Mouse (Mus musculus) ES-E14 (cell line): ENCODE measurements around the gene Myo15b. TPM values are rescaled to one million over a fixed set of nuclear protein-coding genes. Genes with fewer than 3 reads are reported as not detected.

Experiments used
- DNase-seq: peaks from one replicate; pipeline ENCODE4 v3.0.0-alpha.2; 2013; ENCODE audit warnings: low read depth, low spot score
- H3K27ac ChIP-seq: 2 replicates; pipeline ENCODE4 v1.5.1; 2012; ENCODE audit warnings: low read depth, mild to moderate bottlenecking, low read length, moderate library complexity, mixed read lengths; ENCODE audit not compliant: poor library complexity, insufficient read depth, severe bottlenecking
- H3K36me3 ChIP-seq: 2 replicates; pipeline ENCODE4 v1.6.1; 2012; ENCODE audit warnings: mild to moderate bottlenecking, low read length, moderate library complexity, mixed read lengths; ENCODE audit not compliant: control insufficient read depth, poor library complexity, insufficient read depth, severe bottlenecking
- H3K4me1 ChIP-seq, 2 experiments: fragments of 150-350 bp in 1 of 2; sonication (generic) in 1 of 2; 2 replicates each; pipeline ENCODE4 v1.6.1; 2012; ENCODE audit warnings: low read length in 2 of 2, mild to moderate bottlenecking in 1 of 2, mixed read lengths in 1 of 2; ENCODE audit not compliant: control insufficient read depth in 2 of 2, insufficient read depth in 2 of 2, poor library complexity in 1 of 2
- H3K4me3 ChIP-seq, 2 experiments: fragments of 150-350 bp in 1 of 2; sonication (generic) in 1 of 2; 2 replicates each; pipeline ENCODE4 v1.5.1; 2012; ENCODE audit warnings: low read length in 2 of 2, low read depth in 1 of 2, mild to moderate bottlenecking in 1 of 2, mixed read lengths in 1 of 2; ENCODE audit not compliant: insufficient read depth in 1 of 2, poor library complexity in 1 of 2, severe bottlenecking in 1 of 2
- H3K9ac ChIP-seq: 2 replicates; pipeline ENCODE4 v1.6.1; 2012; ENCODE audit warnings: low read depth, mild to moderate bottlenecking, low read length, mixed read lengths; ENCODE audit not compliant: poor library complexity, insufficient read depth, severe bottlenecking
- H3K9me3 ChIP-seq: fragments of 150-350 bp; sonication (generic); 2 replicates; pipeline ENCODE4 v1.6.1; 2012; ENCODE audit warnings: low read depth, mild to moderate bottlenecking, low read length; ENCODE audit not compliant: control insufficient read depth, insufficient read depth
- CHD2 ChIP-seq: IDR thresholded peaks from 2 replicates; pipeline ENCODE4 v1.6.1; 2014; ENCODE audit warnings: mild to moderate bottlenecking, low read depth, low read length, inconsistent platforms
- HCFC1 ChIP-seq: IDR thresholded peaks from 2 replicates; pipeline ENCODE4 v1.6.1; 2012; ENCODE audit warnings: low read length, inconsistent platforms, borderline replicate concordance; ENCODE audit not compliant: insufficient read depth
- MAFK ChIP-seq: IDR thresholded peaks from 2 replicates; pipeline ENCODE4 v1.6.1; 2014; ENCODE audit warnings: mild to moderate bottlenecking, low read depth, low read length, inconsistent platforms; ENCODE audit not compliant: insufficient read depth
- ZC3H11A ChIP-seq: IDR thresholded peaks from 2 replicates; pipeline ENCODE4 v1.6.1; 2012; ENCODE audit warnings: low read depth, mild to moderate bottlenecking, inconsistent platforms, low read length, borderline replicate concordance
- ZNF384 ChIP-seq: IDR thresholded peaks from 2 replicates; pipeline ENCODE4 v1.6.1; 2012; ENCODE audit warnings: low read depth, low read length, inconsistent platforms
- in situ Hi-C, 2 experiments: fragments of 600-800 bp; cut with MboI; formaldehyde crosslinking; loops; one replicate each; pipeline ENCODE4 v1.15.1; 2025; ENCODE audit warnings: low sequenced_read_pairs in 2 of 2, inconsistent platforms in 1 of 2; ENCODE audit not compliant: unreplicated experiment in 2 of 2
- total RNA-seq: library from RNA; depleted of rRNA; stranded (reverse); fragments of 300-350 nt; gene quantifications from 2 replicates; pipeline ENCODE4 v1.2.3, GENCODE M21; 2012

The Myo15b gene
- total RNA-seq, 1 experiment, result 4.6 TPM

DNA sequence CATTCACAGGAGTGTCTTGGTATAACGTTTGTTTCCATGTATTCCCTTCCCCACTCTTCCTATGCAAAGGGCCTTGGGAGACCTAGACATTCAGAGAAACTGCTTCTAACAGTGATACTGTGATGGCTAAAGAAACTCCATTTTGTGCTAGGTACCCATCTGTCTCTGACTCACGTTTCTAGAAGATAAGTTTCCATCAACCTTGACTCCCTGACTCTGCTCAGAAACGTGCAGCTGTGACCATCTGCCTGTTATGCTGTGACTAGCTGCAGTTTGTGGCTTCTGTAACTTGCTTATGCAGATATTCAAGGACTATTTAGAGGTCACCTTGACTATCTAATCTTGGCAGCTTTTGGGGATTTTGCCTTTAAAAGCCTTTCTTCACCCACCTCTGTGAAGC lies 73.0 kb downstream of the Myo15b start:
- TF ChIP-seq MAFK, result no peak
- TF ChIP-seq CHD2, result no peak
- no peak for TF ChIP-seq ZNF384
- TF ChIP-seq ZC3H11A, result no peak
- TF ChIP-seq HCFC1, result no peak
- Histone ChIP-seq H3K27ac (no peak overlapping the region), H3K9me3 (no peaks in the 10 kb centered on the region), H3K9ac (no peak overlapping the region), H3K4me3 (no peak overlapping the region), H3K36me3 (peaks cover 13% of the 10 kb centered on the region), H3K4me1 (0 out of 4 replicates have a peak, but pooled peaks cover 0 to 7% of the 10 kb centered on the region in 2 experiments)
- in situ Hi-C loops, result no loop called here
- no peak for DNase-seq

DNA sequence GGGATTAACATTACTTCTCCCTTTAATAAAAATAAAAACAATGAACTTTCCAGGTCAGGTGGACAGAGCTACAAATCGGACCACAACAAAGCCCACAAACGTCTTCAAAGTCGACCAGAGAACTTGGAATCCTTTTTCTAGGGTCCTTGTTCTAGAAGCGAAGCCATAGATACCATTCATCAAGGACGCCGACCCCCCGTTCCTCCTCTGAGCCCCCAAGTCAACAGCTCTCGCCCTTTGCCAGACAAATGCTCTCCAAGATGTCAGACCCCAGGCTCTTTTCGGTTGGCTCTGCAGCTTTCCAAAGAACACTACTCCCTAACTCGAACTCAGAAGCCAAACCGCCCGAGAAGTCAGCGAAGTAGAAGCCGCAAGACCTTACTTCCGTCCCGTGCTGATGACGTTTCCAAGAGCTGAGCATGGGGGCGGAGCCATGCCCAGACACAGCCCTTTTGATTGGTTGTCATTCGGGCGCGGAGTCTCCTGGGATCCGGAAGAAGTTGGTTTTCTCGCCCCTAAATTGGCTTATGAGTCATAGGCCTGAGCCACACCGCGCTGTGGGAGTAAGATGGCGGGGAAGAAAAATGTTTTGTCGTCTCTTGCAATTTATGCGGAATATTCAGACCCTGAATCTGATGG lies 75.0 kb downstream of the Myo15b start, which contains the start of the genes Sap30bp and Recql5:
Gene Sap30bp (plus strand): TSS at position 175 of the 639 bp plus-strand sequence.
Gene Recql5 (minus strand): TSS at position 370 of the 639 bp plus-strand sequence.
- Histone ChIP-seq H3K9me3 (no peaks in the 10 kb centered on the region), H3K27ac (no peak within 1 kb of the TSS), H3K4me3 (peak within 1 kb of the TSS; percentile 82 to 92), H3K9ac (peak within 1 kb of the TSS; percentile 89), H3K36me3 (peaks cover 7% of the 10 kb centered on the region; the same call in 1 of the 2 replicates), H3K4me1 (0 out of 4 replicates have a peak, but pooled peaks cover 0 to 7% of the 10 kb centered on the region in 2 experiments)
- TF ChIP-seq HCFC1 (peak; percentile 79), ZC3H11A (no peak)
- in situ Hi-C loops, result no loop called here
- peak; percentile 99 for DNase-seq

DNA sequence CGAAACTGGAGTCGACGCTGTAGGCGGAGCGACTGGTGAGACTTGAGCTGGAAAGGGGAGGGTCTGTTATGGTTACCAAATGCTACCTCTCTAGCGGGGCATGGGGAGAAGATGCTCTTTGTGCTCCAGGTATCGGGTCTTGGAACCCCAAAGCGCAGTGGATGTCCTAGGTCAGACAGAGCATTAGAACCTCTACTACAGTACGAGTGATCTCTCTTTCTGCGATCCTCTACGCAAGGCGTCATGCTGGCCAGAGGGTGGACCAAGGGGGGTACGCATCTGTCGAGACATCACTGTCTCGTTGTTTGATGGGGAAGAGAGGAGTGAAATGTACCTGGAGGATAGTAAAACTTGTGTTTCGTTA lies 75.5 kb downstream of the Myo15b start:
- in situ Hi-C loops, result no loop called here
- H3K36me3 ChIP-seq, result peaks cover 5% of the 10 kb centered on the region
- H3K27ac ChIP-seq, result no peak overlapping the region
- H3K4me1 ChIP-seq, result 0 out of 4 replicates have a peak, but pooled peaks cover 0 to 7% of the 10 kb centered on the region in 2 experiments
- no peaks in the 10 kb centered on the region for H3K9me3 ChIP-seq
- TF ChIP-seq CHD2 (no peak), ZC3H11A (no peak), ZNF384 (no peak), MAFK (no peak), HCFC1 (no peak)
- peak overlapping the region; percentile 89 for H3K9ac ChIP-seq
- H3K4me3 ChIP-seq, result peak overlapping the region; percentile 82 to 92
- no peak for DNase-seq

DNA sequence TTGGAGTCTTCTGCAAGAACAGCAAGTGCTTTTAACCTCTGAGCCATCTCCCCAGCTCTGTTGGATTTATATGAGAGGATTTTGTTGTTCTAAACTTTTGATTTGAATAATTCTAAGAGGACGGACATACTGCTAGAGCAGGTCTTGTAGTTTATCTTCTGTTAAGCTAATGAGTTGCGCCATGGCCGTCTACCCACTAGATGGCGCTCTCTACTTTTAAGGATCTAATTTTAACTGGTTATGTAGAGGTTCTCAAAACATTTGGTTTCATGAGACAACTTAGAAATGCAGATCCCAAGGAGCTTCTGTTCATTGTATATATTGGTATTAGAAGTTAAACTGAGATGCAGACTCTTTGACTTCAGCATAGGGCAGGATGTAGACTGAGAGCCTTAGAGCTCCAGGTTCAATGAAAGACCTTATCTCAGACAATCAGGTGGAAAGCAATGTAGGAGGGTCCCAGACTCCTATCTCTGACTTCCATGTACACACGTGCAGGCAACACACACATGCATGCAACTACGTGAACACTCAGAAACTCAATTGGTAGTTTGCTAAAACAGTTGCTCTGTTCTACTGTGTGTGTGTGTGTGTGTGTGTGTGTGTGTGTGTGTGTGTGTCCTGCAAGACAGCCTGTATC lies 81.6 kb downstream of the Myo15b start:
- peaks cover 2% of the 10 kb centered on the region in 2 experiments; a peak in 1 of 4 replicates for H3K4me1 ChIP-seq
- H3K4me3 ChIP-seq, result no peak overlapping the region
- no peak overlapping the region for H3K27ac ChIP-seq
- in situ Hi-C loops, result loop anchor here in 1 of 2 experiments (5.0 kb wide), 1 partner anchor 57 kb away; no protein-coding TSS in a partner anchor
- H3K9me3 ChIP-seq, result no peaks in the 10 kb centered on the region
- H3K9ac ChIP-seq, result no peak overlapping the region
- TF ChIP-seq ZNF384 (no peak), CHD2 (no peak), HCFC1 (no peak), MAFK (no peak), ZC3H11A (no peak)
- DNase-seq, result no peak
- peaks cover 21% of the 10 kb centered on the region for H3K36me3 ChIP-seq
